Mouse (Mus musculus): ENCODE data around the gene Wfdc15b.
"Not testable (repeated sequence)": the region's sequence is repeated elsewhere in the genome, so short reads cannot be mapped to it uniquely, and the experiment has no call there.

The Wfdc15b gene

DNA sequence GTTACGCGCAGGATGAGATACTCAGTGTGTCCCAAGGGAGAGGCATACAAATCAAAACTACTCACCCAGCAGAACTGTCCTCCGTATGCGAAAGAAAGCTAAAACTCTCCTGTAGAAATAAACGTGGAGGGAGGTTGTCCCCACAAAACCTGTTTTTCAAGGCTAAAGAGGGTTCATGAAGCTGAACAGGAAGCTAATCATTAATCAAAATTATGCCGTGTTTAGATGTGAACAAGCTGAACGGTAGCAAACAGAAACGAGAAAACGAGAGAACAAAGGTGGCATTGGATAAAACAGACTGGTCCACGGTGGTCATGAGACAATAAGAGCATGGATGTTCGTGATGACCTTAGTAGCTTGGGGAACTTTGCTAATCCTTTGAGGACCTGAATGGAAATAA is at the start of gene Wfdc15b:
TSS of gene Wfdc15b (minus strand) at position 139 of the 400 bp plus-strand sequence.
- no peak for DNase-seq (ENCODE audit: low spot score in 2 of 2)

DNA sequence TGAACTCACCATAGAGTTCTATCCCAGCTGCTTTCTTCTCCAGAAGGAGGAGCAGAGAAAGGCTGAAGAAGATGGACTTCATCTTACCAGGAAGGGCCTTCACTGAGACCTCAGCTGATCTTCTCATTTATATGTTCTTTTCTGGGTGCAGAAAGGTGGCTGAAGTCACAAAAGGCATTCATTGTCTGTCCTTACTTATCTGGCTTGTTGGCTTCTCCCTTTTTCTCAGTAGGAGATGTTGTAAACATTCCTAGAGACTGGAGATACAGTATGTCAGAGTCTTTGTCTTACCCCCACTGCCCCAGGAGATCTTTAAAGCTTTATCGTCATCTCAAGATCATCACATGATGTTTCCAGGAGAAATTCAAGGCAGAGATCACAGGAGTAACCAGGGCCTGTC is 35.1 kb upstream of the Wfdc15b start, which contains the start of gene Svs3b:
TSS of gene Svs3b (minus strand) at position 101 of the 400 bp plus-strand sequence.
- DNase-seq (ENCODE audit: low spot score in 2 of 2): not testable (repeated sequence)

DNA sequence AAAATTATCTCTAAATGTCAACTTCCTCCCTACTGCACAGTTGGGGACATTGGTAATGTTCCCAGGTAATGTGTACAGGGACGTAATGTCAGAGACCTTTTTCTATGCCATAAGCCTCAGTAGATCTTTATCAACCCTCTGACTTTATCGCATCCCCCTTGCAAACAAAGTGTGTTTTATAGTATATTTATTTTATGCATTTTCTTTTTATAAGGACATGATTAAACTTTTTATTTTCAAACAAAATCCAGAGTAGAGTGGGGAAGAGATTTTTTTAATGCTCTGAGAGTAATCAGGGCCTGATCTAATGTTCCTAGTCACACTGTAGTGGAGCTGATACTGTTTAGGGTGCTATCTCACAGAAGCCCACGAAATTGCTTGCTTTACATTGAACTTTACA is 16.9 kb upstream of the Wfdc15b start, which contains the start of gene Svs2:
TSS of gene Svs2 (minus strand) at position 101 of the 400 bp plus-strand sequence.
- no peak for DNase-seq (ENCODE audit: low spot score in 2 of 2)

- no peak for DNase-seq (ENCODE audit: low spot score in 2 of 2)
Measured at GRCm38 (mm10) chr2:164232671-164233070, 11.2 kb upstream of the Wfdc15b start.

DNA sequence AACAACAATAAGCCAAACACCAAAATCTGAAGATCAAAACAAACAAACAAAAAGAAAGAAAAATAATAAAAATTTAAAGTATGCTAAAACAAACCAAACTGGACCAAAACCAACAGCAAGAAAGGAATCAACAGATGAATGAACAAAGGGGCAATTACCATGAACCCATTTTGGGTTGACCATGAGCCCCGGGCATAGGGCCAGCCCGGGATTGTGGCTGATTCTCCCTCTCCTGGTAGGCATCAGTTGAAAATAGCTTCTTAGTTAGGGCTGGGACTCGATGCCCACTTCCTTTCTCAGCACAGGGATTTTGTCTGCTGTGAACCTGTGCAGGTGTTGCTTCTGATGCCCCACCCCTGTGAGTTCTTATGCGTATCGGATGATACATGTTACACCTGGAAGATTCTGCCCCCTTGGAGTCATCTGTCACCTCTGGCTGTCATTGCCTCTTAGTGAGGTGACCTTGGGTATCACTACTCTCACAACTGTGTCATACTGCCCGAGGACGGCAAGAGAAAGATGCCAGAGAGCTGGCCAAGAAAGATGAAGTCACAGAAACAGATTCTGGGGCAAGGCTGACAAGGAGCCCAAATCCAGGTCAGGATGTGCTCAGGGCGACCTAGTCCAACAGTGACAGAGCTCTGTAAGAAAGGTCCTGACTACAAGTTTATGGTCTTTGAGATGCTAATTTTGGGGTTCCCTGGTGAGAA is 7.1 kb upstream of the Wfdc15b start:
- DNase-seq (ENCODE audit: low spot score in 2 of 2): no peak

GRCm38 (mm10) chr2:164219295-164219694 is 2.2 kb downstream of the Wfdc15b start:
- no peak for DNase-seq (ENCODE audit: low spot score in 2 of 2)

DNA sequence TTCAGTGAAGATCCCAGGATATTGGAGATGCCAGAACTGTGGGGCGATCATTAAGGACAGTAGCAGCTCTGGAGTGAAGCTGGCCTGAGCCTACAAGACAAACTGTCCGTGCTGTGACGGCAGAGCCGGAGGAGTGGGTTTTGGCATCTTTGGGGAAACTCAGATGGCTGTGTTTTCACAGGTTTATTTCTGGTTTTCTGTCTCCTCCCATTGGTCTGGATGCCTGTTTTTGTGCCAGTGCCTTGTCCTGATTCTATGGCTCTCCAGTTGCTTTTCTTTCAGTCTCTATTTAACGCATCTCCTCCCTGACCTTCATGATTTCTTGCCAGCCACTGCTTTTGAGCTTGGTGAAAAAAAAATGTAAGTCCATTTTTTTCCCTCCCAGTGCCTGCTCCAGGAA is 8.7 kb downstream of the Wfdc15b start:
- DNase-seq (ENCODE audit: low spot score in 2 of 2): no peak

DNA sequence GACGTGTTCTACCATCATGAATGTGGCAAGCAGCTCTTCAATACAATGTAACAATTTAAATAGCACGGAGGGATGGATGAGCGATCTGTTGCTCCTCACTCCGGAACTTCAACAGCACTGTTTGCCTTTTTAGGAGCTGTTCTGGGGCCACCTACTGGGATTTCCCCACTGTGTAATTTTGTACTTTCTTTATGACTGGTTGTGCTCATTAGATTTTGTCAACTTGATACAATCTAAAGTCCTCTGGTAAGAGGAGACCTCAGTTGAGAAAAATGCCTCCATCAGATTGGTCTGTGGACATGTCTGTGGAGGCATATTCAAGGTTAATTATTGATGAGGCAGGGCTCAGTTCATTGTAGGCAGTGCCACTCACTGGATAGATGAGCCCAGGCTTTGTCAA is 10.6 kb downstream of the Wfdc15b start:
- no peak for DNase-seq (ENCODE audit: low spot score in 2 of 2)

GRCm38 (mm10) chr2:164206676-164207075 is 14.8 kb downstream of the Wfdc15b start:
- no peak for DNase-seq (ENCODE audit: low spot score in 2 of 2)

- DNase-seq (ENCODE audit: low spot score in 2 of 2): not testable (repeated sequence)
Measured at GRCm38 (mm10) chr2:164206011-164206410, 15.4 kb downstream of the Wfdc15b start.

DNA sequence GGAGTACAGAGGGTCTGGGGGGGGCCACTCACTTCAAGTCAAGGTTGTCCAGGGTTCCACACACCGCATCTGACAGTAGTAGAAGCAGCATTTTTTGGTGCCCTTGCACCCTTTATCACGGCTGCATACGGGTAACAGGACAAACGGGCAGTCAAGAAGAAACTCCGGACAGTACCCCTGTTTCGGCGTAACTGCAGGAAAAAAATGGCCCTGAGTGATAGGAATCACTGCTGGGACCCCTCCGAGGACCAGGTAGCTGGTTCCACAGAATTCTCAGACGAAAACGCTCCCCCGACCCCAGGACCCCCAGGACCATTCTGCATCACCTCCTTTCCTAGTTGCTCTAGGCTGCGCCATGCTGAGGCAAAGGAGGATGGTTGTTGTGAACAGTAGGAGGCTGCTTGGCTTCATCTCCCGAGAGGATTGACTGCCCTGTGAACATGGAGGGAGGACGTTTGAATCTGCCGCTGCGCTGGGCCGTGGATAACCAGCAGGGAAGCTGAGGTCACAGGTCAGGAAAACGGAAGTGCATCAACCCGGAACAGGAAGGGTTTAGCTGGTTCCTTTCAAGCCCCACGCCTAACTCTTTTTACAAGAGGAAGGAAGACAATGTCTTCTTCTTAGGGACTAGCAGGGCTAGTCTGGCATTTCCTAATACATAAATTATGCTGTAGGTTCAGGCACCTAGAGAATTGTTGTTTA is 21.7 kb downstream of the Wfdc15b start, which contains the start of gene Wfdc15a:
TSS of gene Wfdc15a (minus strand) at position 505 of the 702 bp plus-strand sequence.
- DNase-seq (ENCODE audit: low spot score in 2 of 2): no peak

- DNase-seq (ENCODE audit: low spot score in 2 of 2): no peak
Measured at GRCm38 (mm10) chr2:164196700-164196990, 24.8 kb downstream of the Wfdc15b start.

GRCm38 (mm10) chr2:164195971-164196699 is 25.3 kb downstream of the Wfdc15b start:
- peak in 1 of 2 experiments; percentile 3 for DNase-seq (ENCODE audit: low spot score in 2 of 2)

- peak in 1 of 2 experiments; percentile 13 for DNase-seq (ENCODE audit: low spot score in 2 of 2)
Measured at GRCm38 (mm10) chr2:164194959-164195630, 26.4 kb downstream of the Wfdc15b start.

- DNase-seq (ENCODE audit: low spot score in 2 of 2): peak in 1 of 2 experiments; percentile 1
Measured at GRCm38 (mm10) chr2:164192279-164192678, 29.2 kb downstream of the Wfdc15b start.

DNA sequence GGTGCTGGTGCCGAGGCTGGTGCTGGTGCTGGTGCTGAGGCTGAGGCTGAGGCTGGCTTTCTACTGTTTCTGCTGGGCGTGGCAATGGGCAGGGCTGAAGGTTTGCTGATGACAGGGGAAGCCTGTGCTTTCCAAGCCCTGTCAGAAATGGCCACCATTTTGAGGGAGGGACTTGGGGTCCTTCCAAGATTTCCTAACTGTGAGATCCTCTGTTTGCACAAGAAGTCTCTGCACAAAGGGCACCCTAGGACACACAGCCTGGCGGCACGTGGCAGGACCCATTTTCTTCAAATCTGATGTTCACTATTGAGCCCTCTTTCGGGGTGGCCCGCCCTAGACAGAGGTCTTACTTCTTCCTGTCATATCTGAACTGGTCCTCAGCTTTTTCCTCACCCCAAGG is 30.9 kb downstream of the Wfdc15b start, which contains the start of gene Wfdc12:
TSS of gene Wfdc12 (minus strand) at position 33 of the 400 bp plus-strand sequence.
- DNase-seq (ENCODE audit: low spot score in 2 of 2): peak in 1 of 2 experiments; percentile 10

DNA sequence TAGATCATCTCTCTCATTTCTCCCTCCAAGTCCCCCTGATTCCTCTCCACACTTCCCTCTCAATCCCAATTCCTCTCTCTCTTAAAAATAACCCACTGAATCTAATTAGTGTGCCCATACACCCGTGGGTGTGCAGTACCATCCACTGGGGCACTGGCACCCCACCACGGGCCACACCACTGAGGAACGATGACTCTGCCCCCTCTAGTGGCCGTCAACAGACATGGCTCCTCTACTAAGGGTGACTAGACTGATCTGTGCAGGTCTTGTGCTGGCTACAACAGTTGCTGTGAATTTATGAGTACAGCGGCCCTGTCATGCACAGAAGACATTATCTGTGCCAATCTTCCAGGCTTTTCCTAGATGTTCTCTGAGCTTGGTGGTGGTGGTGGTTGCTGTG is 32.7 kb downstream of the Wfdc15b start:
- DNase-seq (ENCODE audit: low spot score in 2 of 2): peak in 1 of 2 experiments; percentile 9

- peak in 1 of 2 experiments; percentile 6 for DNase-seq (ENCODE audit: low spot score in 2 of 2)
Measured at GRCm38 (mm10) chr2:164184145-164184719, 37.2 kb downstream of the Wfdc15b start.

GRCm38 (mm10) chr2:164183340-164183739 is 38.1 kb downstream of the Wfdc15b start:
- peak in 1 of 2 experiments; percentile 5 for DNase-seq (ENCODE audit: low spot score in 2 of 2)

DNA sequence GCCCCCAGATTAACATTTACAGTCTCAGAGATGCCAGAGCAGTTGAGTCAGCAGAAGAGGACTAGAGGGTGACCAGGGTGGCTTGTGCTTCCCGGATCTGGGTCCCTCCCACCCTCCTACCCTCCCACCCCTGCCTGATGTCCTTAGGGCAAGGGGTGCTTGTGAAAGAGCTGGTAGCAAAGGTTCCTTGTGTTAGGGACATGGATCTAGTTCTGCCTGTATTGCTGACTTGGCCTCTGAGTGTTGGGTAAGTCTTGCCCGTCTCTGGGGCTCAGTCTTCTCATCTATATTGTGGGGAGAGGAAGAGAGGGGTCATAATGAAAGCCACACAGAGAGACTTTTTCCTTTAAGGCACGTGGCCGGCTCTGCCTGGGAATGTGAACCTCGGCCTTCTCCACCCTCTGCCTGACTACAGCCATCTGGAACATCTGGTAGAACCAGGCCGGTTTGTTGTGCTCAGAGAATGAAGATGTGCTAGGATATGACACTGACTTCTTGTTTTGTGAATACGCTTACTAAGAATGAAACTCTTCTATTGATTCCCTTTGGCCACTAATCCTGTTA is 38.7 kb downstream of the Wfdc15b start, which contains the start of gene Wfdc5:
TSS of gene Wfdc5 (minus strand) at position 51 of the 564 bp plus-strand sequence.
- peak in 1 of 2 experiments; percentile 3 for DNase-seq (ENCODE audit: low spot score in 2 of 2)

DNA sequence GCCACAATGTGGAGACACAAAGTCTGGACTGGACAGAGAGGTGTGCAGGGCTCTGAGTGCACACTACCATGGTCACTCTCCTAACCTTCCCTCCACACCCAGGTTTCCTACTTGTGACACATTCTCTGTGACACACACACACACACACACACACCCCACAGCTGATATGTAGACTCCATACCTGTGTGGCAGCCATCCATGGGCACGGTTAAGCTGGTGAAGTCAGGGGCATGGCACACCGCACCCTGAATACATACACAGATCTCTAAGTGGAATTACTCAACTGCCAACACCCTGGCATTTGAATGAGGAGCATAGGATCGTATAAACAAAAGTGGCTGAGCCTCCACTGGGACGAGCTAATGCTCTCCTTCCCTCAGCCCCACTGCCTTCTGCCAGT is 40.7 kb downstream of the Wfdc15b start:
- no peak for DNase-seq (ENCODE audit: low spot score in 2 of 2)
